Mouse (Mus musculus): Measurements from ENCODE around the gene Cers2.

DNA sequence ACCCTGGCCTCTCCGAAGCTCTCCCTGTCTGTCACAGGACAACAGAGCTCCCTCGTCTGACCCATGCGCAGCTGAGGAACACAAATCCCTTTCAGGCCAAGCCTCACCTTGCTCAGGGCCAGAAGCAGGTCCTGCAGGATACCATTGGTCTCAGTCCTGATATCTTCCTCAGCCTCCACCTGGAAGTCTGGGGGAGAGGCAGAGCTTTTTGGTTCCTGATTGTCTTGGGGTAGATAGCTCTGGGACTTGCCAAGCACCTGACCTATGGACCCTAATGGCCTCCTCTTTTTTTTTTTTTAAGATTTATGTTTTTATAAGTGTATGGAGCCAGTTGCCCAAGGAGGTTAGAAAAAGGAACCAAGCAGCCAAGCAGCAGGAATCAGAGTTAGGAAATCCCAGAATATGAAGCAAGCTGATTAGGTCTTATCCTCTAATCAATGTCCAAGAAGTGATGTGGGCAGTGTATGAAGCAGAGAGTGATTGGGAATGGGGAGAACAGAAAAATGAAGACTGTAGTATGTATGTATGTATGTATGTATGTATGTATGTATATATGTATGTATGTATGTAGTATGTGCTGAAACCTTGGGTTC lies 13.3 kb upstream of the Cers2 start:
- TF ChIP-seq EP300 (IDR thresholded peaks at IDR 0.05; ENCODE audit: low read depth in 1 of 2, low read length in 2 of 2), result no peak
- no peak for TF ChIP-seq KAT2A (conservative IDR thresholded peaks at IDR 0.05; ENCODE audit: low read depth, low read length)
- TF ChIP-seq CHD2 (IDR thresholded peaks at IDR 0.05; ENCODE audit: low read length), result no peak
- no peak for TF ChIP-seq CTCF (IDR thresholded peaks at IDR 0.05 in 2 of 3, conservative IDR thresholded peaks at IDR 0.05 in 1 of 3; ENCODE audit: control insufficient read depth in 1 of 3, insufficient read depth in 1 of 3, low read depth in 2 of 3, low read length in 3 of 3, poor library complexity in 1 of 3, severe bottlenecking in 1 of 3)
- no peak for TF ChIP-seq POLR2A (IDR thresholded peaks at IDR 0.05; ENCODE audit: control insufficient read depth in 1 of 2, insufficient read depth in 1 of 2, low read depth in 1 of 2, low read length in 2 of 2, poor library complexity in 1 of 2)
- TF ChIP-seq JUND (IDR thresholded peaks at IDR 0.05; ENCODE audit: low read depth, low read length), result no peak
- TF ChIP-seq POLR2AphosphoS2 (IDR thresholded peaks at IDR 0.05; ENCODE audit: low read length), result no peak
- 0 out of 2 replicates have a peak, but pooled peaks have one; percentile 11 for TF ChIP-seq GATA1 (IDR thresholded peaks at IDR 0.05; ENCODE audit: low read depth, low read length)
- TF ChIP-seq MEF2A (IDR thresholded peaks at IDR 0.05; ENCODE audit: extremely low read depth, insufficient replicate concordance, low read depth, low read length, poor library complexity, severe bottlenecking), result no peak
